Mouse (Mus musculus): ENCODE data around the gene Bcl6b.
A peak's percentile ranks its signal among the peaks of the same experiment; 100 is the strongest.

Gene Bcl6b

GRCm38 (mm10) chr11:70233016-70233415, 3.4 kb upstream of the Bcl6b start:
- peak; percentile 64 for DNase-seq

GRCm38 (mm10) chr11:70232546-70232945, 2.9 kb upstream of the Bcl6b start:
- DNase-seq, result peak; percentile 83 to 85

GRCm38 (mm10) chr11:70230239-70230727, 685 bp upstream of the Bcl6b start:
- peak; percentile 91 to 94 for DNase-seq

- peak; percentile 85 to 91 for DNase-seq
Measured at GRCm38 (mm10) chr11:70228828-70229227, 770 bp downstream of the Bcl6b start.

- peak in 1 of 2 experiments; percentile 20 for DNase-seq
Measured at GRCm38 (mm10) chr11:70227661-70228245, 1.8 kb downstream of the Bcl6b start.

GRCm38 (mm10) chr11:70227126-70227525, 2.5 kb downstream of the Bcl6b start:
- DNase-seq, result no peak

- DNase-seq, result no peak
Measured at GRCm38 (mm10) chr11:70226602-70226890, 3.1 kb downstream of the Bcl6b start.

GRCm38 (mm10) chr11:70225798-70226601, 3.6 kb downstream of the Bcl6b start:
- no peak for DNase-seq

- DNase-seq, result no peak
Measured at GRCm38 (mm10) chr11:70223724-70224123, 5.9 kb downstream of the Bcl6b start.

GRCm38 (mm10) chr11:70221603-70222500, 7.7 kb downstream of the Bcl6b start:
- DNase-seq, result no peak

GRCm38 (mm10) chr11:70220731-70221602, 8.6 kb downstream of the Bcl6b start, which contains the start of gene Slc16a13:
Slc16a13 (minus strand) TSS chr11:70221064.
- DNase-seq, result peak; percentile 98 to 99

GRCm38 (mm10) chr11:70220323-70220722, 9.3 kb downstream of the Bcl6b start:
- peak; percentile 69 to 72 for DNase-seq

GRCm38 (mm10) chr11:70219873-70220272, 9.7 kb downstream of the Bcl6b start:
- no peak for DNase-seq

- DNase-seq, result peak in 1 of 2 experiments; percentile 25
Measured at GRCm38 (mm10) chr11:70218741-70219470, 10.7 kb downstream of the Bcl6b start.

- no peak for DNase-seq
Measured at GRCm38 (mm10) chr11:70218039-70218438, 11.6 kb downstream of the Bcl6b start.

GRCm38 (mm10) chr11:70216103-70216502, 13.5 kb downstream of the Bcl6b start:
- no peak for DNase-seq

- DNase-seq, result no peak
Measured at GRCm38 (mm10) chr11:70215301-70215700, 14.3 kb downstream of the Bcl6b start.

GRCm38 (mm10) chr11:70214856-70215209, 14.8 kb downstream of the Bcl6b start:
- peak in 1 of 2 experiments; percentile 56 for DNase-seq

- peak; percentile 68 to 72 for DNase-seq
Measured at GRCm38 (mm10) chr11:70214191-70214855, 15.3 kb downstream of the Bcl6b start.

- DNase-seq, result peak; percentile 78 to 79
Measured at GRCm38 (mm10) chr11:70213736-70214135, 15.9 kb downstream of the Bcl6b start.

- DNase-seq, result peak; percentile 88
Measured at GRCm38 (mm10) chr11:70212896-70213295, 16.7 kb downstream of the Bcl6b start.
